Mouse (Mus musculus) left cerebral cortex, adult 6 months (tissue): ENCODE data around the gene Cyp26a1. TPM values are rescaled to one million over a fixed set of nuclear protein-coding genes. Genes with fewer than 3 reads are reported as not detected.

Experiments
- long read RNA-seq, 2 experiments: library from polyadenylated mRNA; unstranded; transcript quantifications; one replicate each; pipeline ENCODE4 v2.0.0; 2019 to 2020
- polyA plus RNA-seq: library from polyadenylated mRNA; unstranded; fragments of <200 nt; fragmentation: Nextera tagmentation; gene quantifications from 2 replicates; pipeline ENCODE4 v1.2.3, GENCODE M21; 2021

The Cyp26a1 gene
- 0.18 and 0.74 TPM in 2 replicates for polyA plus RNA-seq
- long read RNA-seq, experiment 1, partial matches to known transcripts: 0 of 1 reads
- long read RNA-seq, experiment 1, other reads (novel, unspliced or antisense): 0 of 1 reads
- long read RNA-seq, experiment 2, partial matches to known transcripts: 1 of 1 reads
- long read RNA-seq, experiment 2, other reads (novel, unspliced or antisense): 0 of 1 reads

GRCm38 (mm10) chr19:37697651-37698272, at the start of gene Cyp26a1:
Gene Cyp26a1 (plus strand): TSS chr19:37697798.

GRCm38 (mm10) chr19:37685281-37685680, 12.3 kb upstream of the Cyp26a1 start, which contains the start of gene Cyp26c1:
Gene Cyp26c1 (plus strand): TSS chr19:37685581.

Other genes starting within 250 kb of the Cyp26a1 start
- gene Exoc6, start 147.4 kb upstream of the Cyp26a1 start, polyA plus RNA-seq: 23.2 and 26.7 TPM in 2 replicates
- not detected in 2 replicates for gene Cyp26c1, start 12.2 kb upstream of the Cyp26a1 start, polyA plus RNA-seq